ENCODE assay signal across 9 mouse cellular contexts in genomic region chr10:6694218-6694850, GRCm38 (mm10).
DNase-seq lines count a peak whose midpoint lies in the region; ATAC-seq lines count a peak whose summit lies in the region.
"Had no signal": no experiment of that assay in that cellular context is flagged by ENCODE, and none has a peak within 500 bp of the region (broad histone marks: within the 10 kb centered on the region; RNA-seq: fewer than 3 reads in every experiment).

No protein-coding gene starts in this region.

- H3K9me3 ChIP-seq in forebrain, embryonic 11.5 days (ENCODE audit: control insufficient read depth, low read length) = no peaks in the 10 kb centered on the region
- H3K9me3 ChIP-seq: limb, embryonic 12.5 days had no signal

- H3K4me2 ChIP-seq in forebrain, embryonic 11.5 days (ENCODE audit: low read depth, low read length, severe bottlenecking) = no peak overlapping the region
- H3K4me2 ChIP-seq: limb, embryonic 12.5 days had no signal

- no peaks in the 10 kb centered on the region for H3K4me1 ChIP-seq in forebrain, embryonic 11.5 days (replicated peaks; ENCODE audit: control insufficient read depth, insufficient read depth, low read length)
- H3K4me1 ChIP-seq: limb, embryonic 12.5 days had no signal

- H3K27me3 ChIP-seq in forebrain, embryonic 11.5 days (ENCODE audit: control insufficient read depth, insufficient read depth, low read length) = no peaks in the 10 kb centered on the region
- H3K27me3 ChIP-seq: limb, embryonic 12.5 days had no signal

- intact Hi-C loops in heart, postnatal 14 days (cut with DNase I) = loop anchor here (2.0 kb wide), 1 partner anchor 658 kb away; no protein-coding TSS in a partner anchor

- no peaks in the 10 kb centered on the region for H3K36me3 ChIP-seq in forebrain, embryonic 11.5 days (ENCODE audit: control insufficient read depth, insufficient read depth, low read length)
- H3K36me3 ChIP-seq: limb, embryonic 12.5 days had no signal

- no peak overlapping the region for H3K9ac ChIP-seq in forebrain, embryonic 11.5 days (ENCODE audit: low read length)
- H3K9ac ChIP-seq: limb, embryonic 12.5 days had no signal

- no peak overlapping the region for H3K4me3 ChIP-seq in forebrain, embryonic 11.5 days (ENCODE audit: low read depth, low read length)
- H3K4me3 ChIP-seq: limb, embryonic 12.5 days had no signal

- peak; percentile 67 for DNase-seq in R1 (ENCODE audit: low read depth, low spot score)
- peak; percentile 9 for DNase-seq in c-Kit-positive CD71-positive TER-119-positive erythroid progenitor cells, embryonic 14.5 days (ENCODE audit: low spot score)
- peak; percentile 65 for DNase-seq in forebrain, embryonic 11.5 days (ENCODE audit: low spot score)
- peak; percentile 30 to 63 for DNase-seq in heart, postnatal 14 days
- peak; percentile 38 to 56 for DNase-seq in layer of hippocampus, adult 8-10 months (ENCODE audit: low spot score in 2 of 2)
- DNase-seq in lung, postnatal 36 days = peak; percentile 68
- DNase-seq in right cerebral cortex, postnatal 14 days = peak; percentile 43
- DNase-seq in spleen, postnatal 10 days (ENCODE audit: low spot score in 2 of 2) = no peak

- peak; percentile 72; the same call in 1 of the 2 replicates for ATAC-seq in forebrain, embryonic 11.5 days (replicated peaks; ENCODE audit: low FRiP score)

- WGBS in forebrain, embryonic 11.5 days = 58% methylated on average over 13 of the region's 13 CpGs

- H3K27ac ChIP-seq in forebrain, embryonic 11.5 days (ENCODE audit: low read depth, low read length) = no peak overlapping the region
- H3K27ac ChIP-seq: limb, embryonic 12.5 days had no signal

Comparison
In these comparisons a context has a peak if more than half of its experiments do, and no peak if none do; other contexts are left out.
1. DNase-seq: peak in R1 (single experiment), c-Kit-positive CD71-positive TER-119-positive erythroid progenitor cells, embryonic 14.5 days (single experiment), forebrain, embryonic 11.5 days (single experiment), heart, postnatal 14 days (2 of 2), layer of hippocampus, adult 8-10 months (2 of 2), lung, postnatal 36 days (single experiment) and right cerebral cortex, postnatal 14 days (single experiment); none in spleen, postnatal 10 days (0 of 2).